Mouse (Mus musculus): ENCODE measurements around the gene Hist1h2ad. TPM values are rescaled to one million over a fixed set of nuclear protein-coding genes. Genes with fewer than 3 reads are reported as not detected.
A peak's percentile ranks its signal among the peaks of the same experiment; 100 is the strongest.
"Not testable (repeated sequence)": the region's sequence is repeated elsewhere in the genome, so short reads cannot be mapped to it uniquely, and the experiment has no call there.

Gene Hist1h2ad
- polyA plus RNA-seq, 1 experiment from 2014 or later = 2.7 TPM

- H3K4me2 ChIP-seq (ENCODE audit: low read depth, low read length); H3K4me1 ChIP-seq (ENCODE audit: control insufficient read depth, insufficient read depth, low read length); H3K9me3 ChIP-seq (ENCODE audit: control insufficient read depth, low read length); H3K27me3 ChIP-seq (replicated peaks; ENCODE audit: control insufficient read depth, insufficient read depth, low read length); H3K4me3 ChIP-seq (ENCODE audit: low read length); H3K27ac ChIP-seq (ENCODE audit: low read length); H3K36me3 ChIP-seq (ENCODE audit: control insufficient read depth, insufficient read depth, low read length); ATAC-seq; H3K9ac ChIP-seq (ENCODE audit: low read depth, low read length): not testable (repeated sequence)
- 62% methylated on average over 1 of the region's 1 CpGs for WGBS
Observed at GRCm38 (mm10) chr13:23539821-23540220, 34.4 kb upstream of the Hist1h2ad start.

GRCm38 (mm10) chr13:23541497-23541896 lies 32.7 kb upstream of the Hist1h2ad start:
- no peak overlapping the region for H3K4me2 ChIP-seq (ENCODE audit: low read depth, low read length)
- 0 out of 2 replicates have a peak, but pooled peaks cover 5% of the 10 kb centered on the region for H3K4me1 ChIP-seq (ENCODE audit: control insufficient read depth, insufficient read depth, low read length)
- H3K4me3 ChIP-seq (ENCODE audit: low read length) = no peak overlapping the region
- no peak overlapping the region for H3K27ac ChIP-seq (ENCODE audit: low read length)
- no peaks in the 10 kb centered on the region for H3K36me3 ChIP-seq (ENCODE audit: control insufficient read depth, insufficient read depth, low read length)
- 91% methylated on average over 3 of the region's 3 CpGs for WGBS
- no peaks in the 10 kb centered on the region for H3K27me3 ChIP-seq (replicated peaks; ENCODE audit: control insufficient read depth, insufficient read depth, low read length)
- no peaks in the 10 kb centered on the region for H3K9me3 ChIP-seq (ENCODE audit: control insufficient read depth, low read length)
- no peak overlapping the region for H3K9ac ChIP-seq (ENCODE audit: low read depth, low read length)
- ATAC-seq = no peak

GRCm38 (mm10) chr13:23542225-23542980 lies 31.8 kb upstream of the Hist1h2ad start:
- Histone ChIP-seq H3K9ac (ENCODE audit: low read depth, low read length) (peak overlapping the region; percentile 66), H3K4me2 (ENCODE audit: low read depth, low read length) (peak overlapping the region; percentile 60), H3K4me3 (ENCODE audit: low read length) (peak overlapping the region; percentile 52), H3K27ac (ENCODE audit: low read length) (peak overlapping the region; percentile 75)
- not testable (repeated sequence) for H3K27me3 ChIP-seq (replicated peaks; ENCODE audit: control insufficient read depth, insufficient read depth, low read length); H3K36me3 ChIP-seq (ENCODE audit: control insufficient read depth, insufficient read depth, low read length); H3K4me1 ChIP-seq (ENCODE audit: control insufficient read depth, insufficient read depth, low read length); H3K9me3 ChIP-seq (ENCODE audit: control insufficient read depth, low read length); ATAC-seq
- WGBS = 12% methylated on average over 3 of the region's 3 CpGs

GRCm38 (mm10) chr13:23542999-23543607 lies 31.1 kb upstream of the Hist1h2ad start, which contains the start of gene Hist1h2bh:
Gene Hist1h2bh (minus strand): TSS chr13:23543392.
- Histone ChIP-seq H3K9ac (ENCODE audit: low read depth, low read length) (peak within 1 kb of the TSS; percentile 66), H3K4me2 (ENCODE audit: low read depth, low read length) (peak within 1 kb of the TSS; percentile 68), H3K27ac (ENCODE audit: low read length) (peak within 1 kb of the TSS; percentile 90), H3K4me3 (ENCODE audit: low read length) (peak within 1 kb of the TSS; percentile 52)
- ATAC-seq = peak; percentile 94
- H3K9me3 ChIP-seq (ENCODE audit: control insufficient read depth, low read length); H3K36me3 ChIP-seq (ENCODE audit: control insufficient read depth, insufficient read depth, low read length); H3K27me3 ChIP-seq (replicated peaks; ENCODE audit: control insufficient read depth, insufficient read depth, low read length); H3K4me1 ChIP-seq (ENCODE audit: control insufficient read depth, insufficient read depth, low read length): not testable (repeated sequence)
- WGBS = under 1% methylated on average over 30 of the region's 42 CpGs

GRCm38 (mm10) chr13:23543965-23544786 lies 30.0 kb upstream of the Hist1h2ad start, which contains the start of gene Hist1h3f:
Gene Hist1h3f (plus strand): TSS chr13:23544052.
- ATAC-seq = peak; percentile 89
- peak within 1 kb of the TSS; percentile 68 for H3K4me2 ChIP-seq (ENCODE audit: low read depth, low read length)
- H3K4me1 ChIP-seq (ENCODE audit: control insufficient read depth, insufficient read depth, low read length) = no peaks in the 10 kb centered on the region
- H3K27me3 ChIP-seq (replicated peaks; ENCODE audit: control insufficient read depth, insufficient read depth, low read length) = no peaks in the 10 kb centered on the region
- WGBS = under 1% methylated on average over 30 of the region's 45 CpGs
- peak within 1 kb of the TSS; percentile 66 for H3K9ac ChIP-seq (ENCODE audit: low read depth, low read length)
- peak within 1 kb of the TSS; percentile 90 for H3K27ac ChIP-seq (ENCODE audit: low read length)
- H3K36me3 ChIP-seq (ENCODE audit: control insufficient read depth, insufficient read depth, low read length) = no peaks in the 10 kb centered on the region
- H3K9me3 ChIP-seq (ENCODE audit: control insufficient read depth, low read length) = no peaks in the 10 kb centered on the region
- H3K4me3 ChIP-seq (ENCODE audit: low read length) = peak within 1 kb of the TSS; percentile 53

- not testable (repeated sequence) for H3K9me3 ChIP-seq (ENCODE audit: control insufficient read depth, low read length); H3K27me3 ChIP-seq (replicated peaks; ENCODE audit: control insufficient read depth, insufficient read depth, low read length); H3K4me1 ChIP-seq (ENCODE audit: control insufficient read depth, insufficient read depth, low read length); H3K36me3 ChIP-seq (ENCODE audit: control insufficient read depth, insufficient read depth, low read length)
- H3K4me3 ChIP-seq (ENCODE audit: low read length) = peak overlapping the region; percentile 53
- H3K9ac ChIP-seq (ENCODE audit: low read depth, low read length) = peak overlapping the region; percentile 65
- 0 out of 2 replicates have a peak, but pooled peaks have one; percentile 7 for ATAC-seq
- peak overlapping the region; percentile 87; the same call in 1 of the 2 replicates for H3K27ac ChIP-seq (ENCODE audit: low read length)
- H3K4me2 ChIP-seq (ENCODE audit: low read depth, low read length) = peak overlapping the region; percentile 37; the same call in 1 of the 2 replicates
- 0% methylated on average over 11 of the region's 14 CpGs for WGBS
Observed at GRCm38 (mm10) chr13:23544787-23545120, 29.4 kb upstream of the Hist1h2ad start.

GRCm38 (mm10) chr13:23546694-23547093 lies 27.5 kb upstream of the Hist1h2ad start:
- H3K9ac ChIP-seq (ENCODE audit: low read depth, low read length) = no peak overlapping the region
- no peaks in the 10 kb centered on the region for H3K36me3 ChIP-seq (ENCODE audit: control insufficient read depth, insufficient read depth, low read length)
- 74% methylated on average over 5 of the region's 5 CpGs for WGBS
- no peaks in the 10 kb centered on the region for H3K27me3 ChIP-seq (replicated peaks; ENCODE audit: control insufficient read depth, insufficient read depth, low read length)
- no peak overlapping the region for H3K4me2 ChIP-seq (ENCODE audit: low read depth, low read length)
- H3K4me3 ChIP-seq (ENCODE audit: low read length) = no peak overlapping the region
- ATAC-seq = no peak
- 0 out of 2 replicates have a peak, but pooled peaks cover 5% of the 10 kb centered on the region for H3K4me1 ChIP-seq (ENCODE audit: control insufficient read depth, insufficient read depth, low read length)
- H3K9me3 ChIP-seq (ENCODE audit: control insufficient read depth, low read length) = no peaks in the 10 kb centered on the region
- no peak overlapping the region for H3K27ac ChIP-seq (ENCODE audit: low read length)

GRCm38 (mm10) chr13:23550761-23551145 lies 23.4 kb upstream of the Hist1h2ad start:
- H3K27me3 ChIP-seq (replicated peaks; ENCODE audit: control insufficient read depth, insufficient read depth, low read length) = no peaks in the 10 kb centered on the region
- peak overlapping the region; percentile 92 for H3K27ac ChIP-seq (ENCODE audit: low read length)
- H3K36me3 ChIP-seq (ENCODE audit: control insufficient read depth, insufficient read depth, low read length) = no peaks in the 10 kb centered on the region
- 3% methylated on average over 3 of the region's 3 CpGs for WGBS
- ATAC-seq = no peak
- no peaks in the 10 kb centered on the region for H3K9me3 ChIP-seq (ENCODE audit: control insufficient read depth, low read length)
- H3K4me3 ChIP-seq (ENCODE audit: low read length) = peak overlapping the region; percentile 51
- peak overlapping the region; percentile 65 for H3K4me2 ChIP-seq (ENCODE audit: low read depth, low read length)
- peaks cover 8% of the 10 kb centered on the region; the same call in 1 of the 2 replicates for H3K4me1 ChIP-seq (ENCODE audit: control insufficient read depth, insufficient read depth, low read length)
- H3K9ac ChIP-seq (ENCODE audit: low read depth, low read length) = peak overlapping the region; percentile 67
